Mouse (Mus musculus) sigmoid colon, adult 10 weeks (tissue): ENCODE data around the gene Oosp3. TPM values are rescaled to one million over a fixed set of nuclear protein-coding genes. Genes with fewer than 3 reads are reported as not detected.

Source experiments
- polyA plus RNA-seq: library from polyadenylated mRNA; stranded (reverse); fragments of 350-450 nt; fragmentation: Illumina TruSeq; extraction: RNeasy Lipid Tissue Mini Kit (QIAGEN cat#74804); gene quantifications from one replicate; pipeline ENCODE4 v1.2.3, GENCODE M21; 2014; ENCODE audit warnings: low read depth, low replicate concordance

Gene Oosp3
- polyA plus RNA-seq = not detected

DNA sequence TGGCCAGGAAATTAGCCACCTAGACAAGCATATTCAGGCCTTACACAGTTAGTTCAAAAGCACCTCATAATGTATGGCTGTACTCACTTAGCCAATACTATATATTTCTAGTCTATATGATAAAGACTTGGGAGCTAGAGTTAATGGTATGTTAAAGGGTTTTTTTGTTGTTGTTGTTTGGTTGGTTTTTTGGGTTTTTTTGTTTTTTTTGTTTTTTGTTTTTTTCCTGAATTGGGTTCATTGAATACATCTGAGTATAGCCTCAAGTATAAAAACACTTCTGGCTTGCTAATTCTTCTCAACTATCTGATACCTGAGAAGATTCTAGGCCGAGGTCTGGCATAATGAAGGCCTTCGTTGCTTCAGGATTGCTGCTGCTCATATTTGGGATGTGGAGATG, at the start of gene Oosp3:
Gene Oosp3, plus strand, starts transcription at position 301 of the 400 bp plus-strand sequence.

GRCm38 (mm10) chr19:11660459-11660858, 36.4 kb upstream of the Oosp3 start, which contains the start of gene Oosp2:
Gene Oosp2 (minus strand): TSS chr19:11660559.

GRCm38 (mm10) chr19:11690839-11691238, 6.0 kb upstream of the Oosp3 start, which contains the start of gene Oosp1:
Gene Oosp1 (minus strand): TSS chr19:11691150.

DNA sequence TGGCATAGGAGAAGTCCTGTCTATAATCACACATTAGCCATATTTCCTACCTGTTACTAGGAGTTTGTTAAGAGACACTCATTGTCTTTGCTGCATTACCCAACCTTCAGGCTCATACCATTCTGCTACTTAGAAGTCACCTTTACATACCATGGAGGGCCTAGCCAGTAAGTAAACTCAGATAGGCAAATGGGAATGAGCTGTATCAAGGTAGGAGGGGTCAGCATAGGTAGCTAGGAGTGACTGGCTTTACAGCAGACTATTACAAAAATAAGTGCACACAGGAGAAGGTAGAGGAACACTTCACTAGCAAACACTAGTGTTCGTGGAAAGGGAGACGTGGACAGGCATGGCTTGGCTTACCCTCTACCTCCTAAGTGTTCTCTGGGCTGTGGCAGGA, 50.4 kb downstream of the Oosp3 start, which contains the start of gene Gif:
Gene Gif, plus strand, starts transcription at position 257 of the 400 bp plus-strand sequence.

Other genes starting within 250 kb of the Oosp3 start
- 28.8 TPM for gene Ms4a6c, start 227.7 kb upstream of the Oosp3 start, polyA plus RNA-seq
- gene Gm8369, start 211.1 kb upstream of the Oosp3 start, polyA plus RNA-seq = 12.7 TPM
- 23.9 TPM for gene Ms4a6b, start 180.5 kb upstream of the Oosp3 start, polyA plus RNA-seq
- gene Ms4a4d, start 160.3 kb upstream of the Oosp3 start, polyA plus RNA-seq = 47.9 TPM
- gene Ms4a6d, start 92.2 kb upstream of the Oosp3 start, polyA plus RNA-seq = 10.4 TPM
- 0.41 TPM for gene Ms4a2, start 73.3 kb upstream of the Oosp3 start, polyA plus RNA-seq
- gene Ms4a3, start 56.2 kb upstream of the Oosp3 start, polyA plus RNA-seq = not detected
- gene Oosp2, start 36.5 kb upstream of the Oosp3 start, polyA plus RNA-seq = not detected
- 0.66 TPM for gene Oosp1, start 5.9 kb upstream of the Oosp3 start, polyA plus RNA-seq
- not detected for gene Gif, start 50.5 kb downstream of the Oosp3 start, polyA plus RNA-seq
- 17.5 TPM for gene Mrpl16, start 73.3 kb downstream of the Oosp3 start, polyA plus RNA-seq
- gene Stx3, start 122.3 kb downstream of the Oosp3 start, polyA plus RNA-seq = 87.6 TPM
- not detected for gene Olfr1417, start 142.2 kb downstream of the Oosp3 start, polyA plus RNA-seq
- gene Olfr1418, start 164.0 kb downstream of the Oosp3 start, polyA plus RNA-seq = not detected
- gene Olfr1419, start 178.1 kb downstream of the Oosp3 start, polyA plus RNA-seq = not detected
- not detected for gene Olfr1420, start 189.5 kb downstream of the Oosp3 start, polyA plus RNA-seq
- 35.1 TPM for gene Patl1, start 215.3 kb downstream of the Oosp3 start, polyA plus RNA-seq